Mouse (Mus musculus): ENCODE data around the gene Art1. TPM values are rescaled to one million over a fixed set of nuclear protein-coding genes. Genes with fewer than 3 reads are reported as not detected.

Gene Art1
- total and polyA plus RNA-seq, 3 experiments = not detected

DNA sequence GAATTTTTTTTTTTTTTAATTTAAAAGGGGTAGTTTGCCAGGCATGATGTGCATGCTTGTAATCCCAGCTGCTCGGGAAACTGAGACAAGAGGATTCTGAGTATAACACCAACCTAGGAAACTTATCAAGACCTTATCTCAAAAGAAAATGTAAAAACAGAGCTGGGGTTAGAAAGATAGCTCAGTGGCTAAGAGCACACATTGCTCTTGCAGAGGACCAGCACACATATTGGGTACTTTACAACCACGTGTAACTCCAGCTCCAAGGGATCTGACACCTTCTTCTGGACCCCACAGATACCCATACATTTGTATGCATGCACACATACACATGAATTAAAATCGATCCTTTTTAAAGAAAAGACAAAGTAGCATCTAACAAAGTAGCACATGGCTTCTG is 40.2 kb upstream of the Art1 start (continued):
- TF ChIP-seq MXI1 (IDR thresholded peaks at IDR 0.05; ENCODE audit: low read depth, low read length) (peak; percentile 66; the same call in 1 of the 2 replicates), CHD2 (IDR thresholded peaks at IDR 0.05; ENCODE audit: low read length) (no peak), SMC3 (IDR thresholded peaks at IDR 0.05; ENCODE audit: low read depth, low read length) (no peak), MYB (IDR thresholded peaks at IDR 0.05; ENCODE audit: low read depth, low read length) (no peak), USF1 (IDR thresholded peaks at IDR 0.05; ENCODE audit: low read depth, low read length) (no peak), USF2 (IDR thresholded peaks at IDR 0.05; ENCODE audit: borderline replicate concordance in 1 of 2, insufficient read depth in 1 of 2, low read depth in 1 of 2, low read length in 2 of 2) (no peak), TBP (IDR thresholded peaks at IDR 0.05; ENCODE audit: low read depth, low read length) (no peak), ZNF384 (IDR thresholded peaks at IDR 0.05; ENCODE audit: low read depth, low read length) (0 out of 2 replicates have a peak, but pooled peaks have one; percentile 40), MAX (IDR thresholded peaks at IDR 0.05; ENCODE audit: low read length) (peak; percentile 73), ZMIZ1 (IDR thresholded peaks at IDR 0.05; ENCODE audit: low read depth, low read length) (no peak)

DNA sequence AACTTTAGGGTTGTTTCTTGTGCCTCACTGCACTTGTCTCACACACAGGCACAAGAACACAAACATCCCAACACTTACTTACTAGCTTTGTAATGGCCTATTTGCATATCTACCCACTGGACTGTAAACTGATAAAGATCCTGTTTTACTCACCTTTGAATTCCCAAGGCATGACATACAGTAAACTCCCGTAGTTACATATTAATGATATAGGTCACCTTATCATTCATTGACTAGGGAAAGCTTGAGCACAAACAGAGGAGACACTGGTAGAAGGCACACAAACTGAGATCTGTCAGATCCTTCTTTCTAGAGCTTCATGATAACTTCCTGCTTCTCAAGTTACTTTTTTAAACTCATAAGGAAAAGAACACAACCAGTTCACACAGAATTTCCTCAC is 39.3 kb upstream of the Art1 start:
- 0 out of 2 replicates have a peak, but pooled peaks have one; percentile 14 for TF ChIP-seq GATA1 (IDR thresholded peaks at IDR 0.05; ENCODE audit: low read depth, low read length)
- no peak for TF ChIP-seq TAL1 (IDR thresholded peaks at IDR 0.05; ENCODE audit: low read length)
- no peak for TF ChIP-seq MYC (IDR thresholded peaks at IDR 0.05; ENCODE audit: low read depth, low read length)
- Histone ChIP-seq H3K27me3 (ENCODE audit: control insufficient read depth in 1 of 2, insufficient read depth in 2 of 2, low read length in 2 of 2) (no peaks in the 10 kb centered on the region), H3K9ac (ENCODE audit: control insufficient read depth, low read depth, low read length, poor library complexity, severe bottlenecking) (no peak overlapping the region), H3K27ac (ENCODE audit: control insufficient read depth, low read depth, low read length) (no peak overlapping the region), H3K4me3 (ENCODE audit: control insufficient read depth in 1 of 2, insufficient read depth in 1 of 2, low read depth in 2 of 2, low read length in 2 of 2) (no peak overlapping the region), H3K79me2 (ENCODE audit: control insufficient read depth, insufficient read depth, low read length, poor library complexity) (peaks cover 26% of the 10 kb centered on the region), H3K4me1 (ENCODE audit: control insufficient read depth in 1 of 2, insufficient read depth in 2 of 2, low read length in 2 of 2) (peaks cover 11% of the 10 kb centered on the region in 2 experiments), H3K36me3 (ENCODE audit: control insufficient read depth in 1 of 2, insufficient read depth in 2 of 2, low read length in 2 of 2) (peaks cover 1 to 33% of the 10 kb centered on the region in 2 experiments), H3K9me3 (replicated peaks; ENCODE audit: insufficient read depth, low read length) (no peaks in the 10 kb centered on the region)
- no peak for DNase-seq (ENCODE audit: low read depth, low spot score)

DNA sequence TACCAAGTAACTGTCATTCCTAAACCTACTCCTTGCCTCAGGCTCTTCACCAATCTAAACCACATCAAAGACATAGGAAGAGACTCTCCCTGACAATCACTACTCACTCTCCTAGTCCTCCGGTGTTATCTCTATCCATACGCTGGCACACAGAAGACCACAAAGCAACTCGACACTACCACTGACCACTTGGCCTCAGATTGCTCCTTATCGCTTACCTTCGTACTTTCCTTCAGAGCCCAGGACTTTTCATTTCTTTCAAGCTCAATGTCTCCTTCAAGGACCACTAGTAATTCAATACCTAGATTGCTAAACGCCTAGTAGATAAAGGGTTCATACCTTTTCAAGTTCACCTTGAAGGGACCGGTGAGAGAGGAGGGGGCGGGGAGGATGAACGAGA is 37.7 kb upstream of the Art1 start:
- H3K4me1 ChIP-seq (ENCODE audit: control insufficient read depth in 1 of 2, insufficient read depth in 2 of 2, low read length in 2 of 2) = peaks cover 11% of the 10 kb centered on the region in 2 experiments
- H3K27me3 ChIP-seq (ENCODE audit: control insufficient read depth in 1 of 2, insufficient read depth in 2 of 2, low read length in 2 of 2) = no peaks in the 10 kb centered on the region
- peak; percentile 15 for DNase-seq (ENCODE audit: low read depth, low spot score)
- TF ChIP-seq NRF1 (IDR thresholded peaks at IDR 0.05; ENCODE audit: insufficient read depth, low read depth, low read length, poor library complexity, severe bottlenecking) = no peak
- TF ChIP-seq TAL1 (IDR thresholded peaks at IDR 0.05; ENCODE audit: low read length) = peak; percentile 38
- peak; percentile 24; the same call in 1 of the 2 replicates for TF ChIP-seq GATA1 (IDR thresholded peaks at IDR 0.05; ENCODE audit: low read depth, low read length)
- no peak overlapping the region for H3K27ac ChIP-seq (ENCODE audit: control insufficient read depth, low read depth, low read length)
- H3K4me3 ChIP-seq (ENCODE audit: control insufficient read depth in 1 of 2, insufficient read depth in 1 of 2, low read depth in 2 of 2, low read length in 2 of 2) = peak overlapping the region; percentile 70 to 74
- H3K9me3 ChIP-seq (replicated peaks; ENCODE audit: insufficient read depth, low read length) = no peaks in the 10 kb centered on the region
- peak overlapping the region; percentile 67 for H3K9ac ChIP-seq (ENCODE audit: control insufficient read depth, low read depth, low read length, poor library complexity, severe bottlenecking)
- peaks cover 32% of the 10 kb centered on the region for H3K79me2 ChIP-seq (ENCODE audit: control insufficient read depth, insufficient read depth, low read length, poor library complexity)
- peaks cover 0 to 34% of the 10 kb centered on the region in 2 experiments; a peak in 3 of 4 replicates for H3K36me3 ChIP-seq (ENCODE audit: control insufficient read depth in 1 of 2, insufficient read depth in 2 of 2, low read length in 2 of 2)

Measured in MEL (cell line).